Mouse (Mus musculus): ENCODE data around the gene Grid1. TPM values are rescaled to one million over a fixed set of nuclear protein-coding genes. Genes with fewer than 3 reads are reported as not detected.

Grid1 gene
- polyA plus RNA-seq, 1 experiment = 1.3 TPM

- 24% methylated on average over 3 of the region's 3 CpGs for WGBS
- TF ChIP-seq CTCF (conservative IDR thresholded peaks at IDR 0.05; ENCODE audit: insufficient read depth, insufficient read length, low read depth, low read length) (no peak), POLR2A (IDR thresholded peaks at IDR 0.05; ENCODE audit: low read depth, low read length) (no peak)
- Histone ChIP-seq H3K4me1 (ENCODE audit: control insufficient read depth, insufficient read depth, low read length) (peaks cover 3% of the 10 kb centered on the region; the same call in 1 of the 2 replicates), H3K4me3 (ENCODE audit: insufficient read depth, low read depth, low read length) (no peak overlapping the region), H3K27me3 (replicated peaks; ENCODE audit: control insufficient read depth, insufficient read depth, low read length) (no peaks in the 10 kb centered on the region), H3K27ac (ENCODE audit: insufficient read depth, low read depth, low read length) (0 out of 2 replicates have a peak overlapping the region, but pooled peaks have one; percentile 1), H3K36me3 (ENCODE audit: control insufficient read depth, insufficient read depth, low read length) (no peaks in the 10 kb centered on the region)
- DNase-seq = peak; percentile 74
These were observed 334.5 kb downstream of the Grid1 start for GRCm38 (mm10) chr14:35154364-35154763.

GRCm38 (mm10) chr14:35157069-35157655, 337.3 kb downstream of the Grid1 start:
- 67% methylated on average over 7 of the region's 7 CpGs for WGBS

GRCm38 (mm10) chr14:35159296-35159695, 339.4 kb downstream of the Grid1 start:
- Histone ChIP-seq H3K4me3 (ENCODE audit: insufficient read depth, low read depth, low read length) (no peak overlapping the region), H3K27me3 (replicated peaks; ENCODE audit: control insufficient read depth, insufficient read depth, low read length) (no peaks in the 10 kb centered on the region), H3K36me3 (ENCODE audit: control insufficient read depth, insufficient read depth, low read length) (no peaks in the 10 kb centered on the region), H3K27ac (ENCODE audit: insufficient read depth, low read depth, low read length) (no peak overlapping the region), H3K4me1 (ENCODE audit: control insufficient read depth, insufficient read depth, low read length) (no peaks in the 10 kb centered on the region; the same call in 1 of the 2 replicates)
- TF ChIP-seq CTCF (conservative IDR thresholded peaks at IDR 0.05; ENCODE audit: insufficient read depth, insufficient read length, low read depth, low read length) = no peak
- TF ChIP-seq POLR2A (IDR thresholded peaks at IDR 0.05; ENCODE audit: low read depth, low read length) = no peak
- no peak for DNase-seq
- WGBS = 93% methylated on average over 2 of the region's 2 CpGs

More at GRCm38 (mm10) chr14:35157069-35157655, 337.3 kb downstream of the Grid1 start:
- no peak overlapping the region for H3K4me3 ChIP-seq (ENCODE audit: insufficient read depth, low read depth, low read length)
- H3K4me1 ChIP-seq (ENCODE audit: control insufficient read depth, insufficient read depth, low read length) = peaks cover 3% of the 10 kb centered on the region; the same call in 1 of the 2 replicates
- TF ChIP-seq CTCF (conservative IDR thresholded peaks at IDR 0.05; ENCODE audit: insufficient read depth, insufficient read length, low read depth, low read length) (peak; percentile 49), POLR2A (IDR thresholded peaks at IDR 0.05; ENCODE audit: low read depth, low read length) (no peak)
- no peak overlapping the region for H3K27ac ChIP-seq (ENCODE audit: insufficient read depth, low read depth, low read length)
- H3K27me3 ChIP-seq (replicated peaks; ENCODE audit: control insufficient read depth, insufficient read depth, low read length) = no peaks in the 10 kb centered on the region
- H3K36me3 ChIP-seq (ENCODE audit: control insufficient read depth, insufficient read depth, low read length) = no peaks in the 10 kb centered on the region
- peak; percentile 42 for DNase-seq

- Histone ChIP-seq H3K4me1 (ENCODE audit: control insufficient read depth, insufficient read depth, low read length) (peaks cover 5% of the 10 kb centered on the region; the same call in 1 of the 2 replicates), H3K36me3 (ENCODE audit: control insufficient read depth, insufficient read depth, low read length) (no peaks in the 10 kb centered on the region), H3K27me3 (replicated peaks; ENCODE audit: control insufficient read depth, insufficient read depth, low read length) (no peaks in the 10 kb centered on the region), H3K27ac (ENCODE audit: insufficient read depth, low read depth, low read length) (peak overlapping the region; percentile 10; the same call in 1 of the 2 replicates), H3K4me3 (ENCODE audit: insufficient read depth, low read depth, low read length) (no peak overlapping the region)
- 54% methylated on average over 2 of the region's 2 CpGs for WGBS
- TF ChIP-seq POLR2A (IDR thresholded peaks at IDR 0.05; ENCODE audit: low read depth, low read length) = no peak
- DNase-seq = peak; percentile 90
These were observed 347.5 kb downstream of the Grid1 start for GRCm38 (mm10) chr14:35167451-35167850.

GRCm38 (mm10) chr14:35173861-35174260, 354.0 kb downstream of the Grid1 start:
- Histone ChIP-seq H3K27me3 (replicated peaks; ENCODE audit: control insufficient read depth, insufficient read depth, low read length) (no peaks in the 10 kb centered on the region), H3K36me3 (ENCODE audit: control insufficient read depth, insufficient read depth, low read length) (no peaks in the 10 kb centered on the region), H3K4me3 (ENCODE audit: insufficient read depth, low read depth, low read length) (no peak overlapping the region), H3K4me1 (ENCODE audit: control insufficient read depth, insufficient read depth, low read length) (no peaks in the 10 kb centered on the region), H3K27ac (ENCODE audit: insufficient read depth, low read depth, low read length) (no peak overlapping the region)
- TF ChIP-seq POLR2A (IDR thresholded peaks at IDR 0.05; ENCODE audit: low read depth, low read length) = no peak
- no peak for TF ChIP-seq CTCF (conservative IDR thresholded peaks at IDR 0.05; ENCODE audit: insufficient read depth, insufficient read length, low read depth, low read length)
- 59% methylated on average over 1 of the region's 1 CpGs for WGBS
- DNase-seq = no peak

GRCm38 (mm10) chr14:35176021-35176420, 356.1 kb downstream of the Grid1 start:
- H3K4me3 ChIP-seq (ENCODE audit: insufficient read depth, low read depth, low read length) = no peak overlapping the region
- no peak for DNase-seq
- H3K4me1 ChIP-seq (ENCODE audit: control insufficient read depth, insufficient read depth, low read length) = no peaks in the 10 kb centered on the region
- no peak overlapping the region for H3K27ac ChIP-seq (ENCODE audit: insufficient read depth, low read depth, low read length)
- WGBS = 88% methylated on average over 3 of the region's 3 CpGs
- no peaks in the 10 kb centered on the region for H3K36me3 ChIP-seq (ENCODE audit: control insufficient read depth, insufficient read depth, low read length)
- TF ChIP-seq POLR2A (IDR thresholded peaks at IDR 0.05; ENCODE audit: low read depth, low read length) = no peak
- TF ChIP-seq CTCF (conservative IDR thresholded peaks at IDR 0.05; ENCODE audit: insufficient read depth, insufficient read length, low read depth, low read length) = no peak
- no peaks in the 10 kb centered on the region for H3K27me3 ChIP-seq (replicated peaks; ENCODE audit: control insufficient read depth, insufficient read depth, low read length)

- Histone ChIP-seq H3K36me3 (ENCODE audit: control insufficient read depth, insufficient read depth, low read length) (no peaks in the 10 kb centered on the region), H3K4me1 (ENCODE audit: control insufficient read depth, insufficient read depth, low read length) (no peaks in the 10 kb centered on the region), H3K4me3 (ENCODE audit: insufficient read depth, low read depth, low read length) (no peak overlapping the region), H3K27me3 (replicated peaks; ENCODE audit: control insufficient read depth, insufficient read depth, low read length) (no peaks in the 10 kb centered on the region), H3K27ac (ENCODE audit: insufficient read depth, low read depth, low read length) (no peak overlapping the region)
- no peak for DNase-seq
- no peak for TF ChIP-seq POLR2A (IDR thresholded peaks at IDR 0.05; ENCODE audit: low read depth, low read length)
- no peak for TF ChIP-seq CTCF (conservative IDR thresholded peaks at IDR 0.05; ENCODE audit: insufficient read depth, insufficient read length, low read depth, low read length)
These were observed 359.2 kb downstream of the Grid1 start for GRCm38 (mm10) chr14:35179076-35179475.

Data from kidney, adult 2 months (tissue).